Mouse (Mus musculus): ENCODE data around the gene Crtc3.

GRCm38 (mm10) chr7:80597900-80598299 lies 90.8 kb downstream of the Crtc3 start:
- TF ChIP-seq MAFK (IDR thresholded peaks at IDR 0.05; ENCODE audit: insufficient read depth, low read depth, low read length): no peak
- TF ChIP-seq ZNF384 (IDR thresholded peaks at IDR 0.05; ENCODE audit: low read depth, low read length): no peak
- no peak for TF ChIP-seq CHD2 (IDR thresholded peaks at IDR 0.05; ENCODE audit: low read depth, low read length)
- no peak for TF ChIP-seq HCFC1 (IDR thresholded peaks at IDR 0.05; ENCODE audit: borderline replicate concordance, insufficient read depth, low read length)

All from ES-E14 (cell line).